Mouse (Mus musculus) testis, adult 2 months (tissue): ENCODE measurements at regions not wholly inside any gene's neighbourhood (a gene's known extent, or its start where the extent isn't known, plus 50 kb on each side); places are given as distances from the start of the nearest gene placed in this dataset.

Experiments used
- CTCF ChIP-seq: fragments of 200-500 bp; IDR thresholded peaks from 2 replicates; pipeline ENCODE4 v1.5.1; 2012; ENCODE audit warnings: low read depth, mild to moderate bottlenecking, inconsistent platforms, low read length, moderate library complexity; ENCODE audit not compliant: control insufficient read depth, insufficient read depth, insufficient replicate concordance
- POLR2A ChIP-seq: fragments of 200-500 bp; IDR thresholded peaks from 2 replicates; pipeline ENCODE4 v1.6.1; 2012; ENCODE audit warnings: low read depth, mild to moderate bottlenecking, inconsistent platforms, low read length, moderate library complexity; ENCODE audit not compliant: control insufficient read depth

DNA sequence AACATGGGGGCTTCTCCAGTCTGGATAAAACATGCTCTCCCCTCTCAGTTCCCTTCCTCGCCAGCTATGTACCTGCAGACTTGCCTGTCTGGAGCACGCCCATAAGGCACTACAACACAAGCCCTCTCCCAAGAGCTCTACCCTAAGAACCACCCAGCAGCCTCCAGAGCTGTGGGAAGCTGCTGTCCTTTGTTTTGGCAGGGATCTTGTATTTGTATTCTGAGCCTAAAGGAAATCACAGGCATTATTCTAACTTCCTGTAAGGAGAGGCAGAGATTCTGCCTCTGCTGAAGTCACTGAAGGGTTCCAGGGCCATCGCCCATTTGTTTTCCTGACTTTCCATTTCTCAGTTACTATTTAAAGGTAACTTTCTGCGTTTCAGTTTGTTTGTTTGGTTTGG, 132.0 kb upstream of the Agap1 start:
- TF ChIP-seq POLR2A (no peak), CTCF (no peak)
